Mouse (Mus musculus): ENCODE measurements around the gene Mrpl41. TPM values are rescaled to one million over a fixed set of nuclear protein-coding genes. Genes with fewer than 3 reads are reported as not detected.
A peak's percentile ranks its signal among the peaks of the same experiment; 100 is the strongest.
"Not testable (repeated sequence)": the region's sequence is repeated elsewhere in the genome, so short reads cannot be mapped to it uniquely, and the experiment has no call there.

Gene Mrpl41
- polyA plus RNA-seq, 1 experiment from 2014 or later: 81.8 TPM

DNA sequence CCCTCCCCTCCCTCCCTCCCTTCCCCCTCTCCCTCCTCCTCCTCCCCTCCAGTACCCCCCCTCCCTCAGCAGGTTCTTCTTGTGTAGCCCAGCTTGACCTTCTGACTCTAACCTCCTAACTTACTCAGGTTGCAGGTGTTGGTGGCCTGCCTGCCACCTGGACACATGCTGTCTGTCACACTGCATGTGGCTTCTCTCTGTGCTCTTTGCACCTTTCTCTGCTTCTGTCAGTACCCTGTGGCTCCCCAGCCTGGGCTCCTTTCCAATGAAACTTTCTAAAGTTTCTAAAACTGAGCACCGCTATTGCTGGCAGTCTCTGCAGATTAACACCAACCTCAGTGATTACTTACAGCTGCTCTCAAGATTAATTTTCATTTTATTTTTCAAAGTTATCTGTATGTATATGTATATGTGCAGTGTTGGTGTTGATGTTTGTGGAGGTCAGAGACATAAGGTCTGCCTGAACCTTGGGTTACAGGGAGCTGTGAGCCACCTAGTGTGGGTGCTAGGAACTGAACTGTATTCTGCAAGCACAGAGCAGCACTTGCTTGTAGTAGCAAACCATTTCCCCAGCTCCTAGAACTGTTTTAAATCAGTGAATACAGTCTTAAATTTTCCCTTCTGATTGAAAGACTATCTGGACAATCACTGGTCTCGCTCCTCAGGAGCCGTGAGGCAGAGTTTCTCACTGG is 25.8 kb upstream of the Mrpl41 start:
- Histone ChIP-seq H3K27ac (ENCODE audit: low read depth) (no peak overlapping the region), H3K4me1 (ENCODE audit: insufficient read depth) (no peaks in the 10 kb centered on the region), H3K27me3 (ENCODE audit: insufficient read depth, low read length) (no peaks in the 10 kb centered on the region), H3K4me3 (ENCODE audit: low read depth, low read length) (no peak overlapping the region), H3K36me3 (replicated peaks; ENCODE audit: insufficient read depth, low read length) (peaks cover 49% of the 10 kb centered on the region), H3K4me2 (ENCODE audit: low read depth, low read length) (no peak overlapping the region), H3K9ac (replicated peaks) (no peak overlapping the region), H3K9me3 (ENCODE audit: low read length) (no peaks in the 10 kb centered on the region)
- TF ChIP-seq EP300 (IDR thresholded peaks at IDR 0.05; ENCODE audit: low read depth): no peak
- peak; percentile 70 for TF ChIP-seq CTCF (IDR thresholded peaks at IDR 0.05; ENCODE audit: low read depth)
- DNase-seq: peak; percentile 38
- WGBS (ENCODE audit: insufficient replicate concordance): 82% methylated on average over 3 of the region's 3 CpGs
- peak; percentile 66 for ATAC-seq

DNA sequence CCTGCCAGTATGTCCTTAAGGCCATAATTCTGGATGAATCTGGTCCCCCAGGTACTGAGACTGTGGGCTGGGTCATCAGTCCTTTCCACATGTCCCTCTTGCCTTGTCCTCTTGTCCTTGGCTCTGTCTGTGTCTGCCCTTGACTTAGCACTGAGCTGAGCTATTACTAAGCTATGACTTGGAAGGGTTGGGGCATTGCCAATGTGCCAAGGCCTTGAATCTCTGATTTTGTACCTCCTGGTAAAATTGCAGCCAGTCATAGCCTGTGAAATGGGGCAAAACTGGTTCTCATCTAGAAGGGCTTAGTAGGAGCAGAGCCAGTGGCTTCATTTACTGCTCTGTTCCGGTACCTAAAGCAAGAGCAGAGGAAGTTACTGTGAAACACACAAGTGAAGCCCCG is 21.6 kb upstream of the Mrpl41 start:
- 84% methylated on average over 2 of the region's 2 CpGs for WGBS (ENCODE audit: insufficient replicate concordance)
- Histone ChIP-seq H3K9me3 (ENCODE audit: low read length) (no peaks in the 10 kb centered on the region), H3K27ac (ENCODE audit: low read depth) (no peak overlapping the region), H3K4me1 (ENCODE audit: insufficient read depth) (no peaks in the 10 kb centered on the region), H3K27me3 (ENCODE audit: insufficient read depth, low read length) (no peaks in the 10 kb centered on the region), H3K4me2 (ENCODE audit: low read depth, low read length) (no peak overlapping the region), H3K9ac (replicated peaks) (no peak overlapping the region), H3K36me3 (replicated peaks; ENCODE audit: insufficient read depth, low read length) (peaks cover 42% of the 10 kb centered on the region), H3K4me3 (ENCODE audit: low read depth, low read length) (no peak overlapping the region)
- DNase-seq (no peak), ATAC-seq (no peak)
- TF ChIP-seq CTCF (IDR thresholded peaks at IDR 0.05; ENCODE audit: low read depth): no peak
- no peak for TF ChIP-seq EP300 (IDR thresholded peaks at IDR 0.05; ENCODE audit: low read depth)

DNA sequence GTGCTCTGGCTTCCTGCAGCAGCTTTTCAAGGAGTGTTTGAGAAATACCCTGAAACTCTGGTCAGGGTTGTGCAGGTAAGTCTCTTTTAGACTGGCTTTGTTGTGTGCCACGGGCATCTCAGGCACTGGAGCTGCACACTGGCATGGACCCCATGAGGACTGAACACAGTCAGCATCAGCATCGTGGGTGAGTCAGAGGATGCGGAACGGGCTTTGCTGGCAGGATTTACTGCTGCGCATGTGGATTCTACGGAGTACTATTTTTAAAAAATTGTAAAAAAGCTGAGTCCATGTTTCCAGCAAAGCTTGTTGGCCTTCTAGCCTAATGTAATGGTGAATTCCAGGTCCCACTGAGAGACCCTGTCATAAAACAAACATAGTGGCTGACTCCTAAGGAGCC is 20.4 kb upstream of the Mrpl41 start:
- H3K4me2 ChIP-seq (ENCODE audit: low read depth, low read length): no peak overlapping the region
- H3K4me1 ChIP-seq (ENCODE audit: insufficient read depth): no peaks in the 10 kb centered on the region
- TF ChIP-seq CTCF (IDR thresholded peaks at IDR 0.05; ENCODE audit: low read depth) (no peak), EP300 (IDR thresholded peaks at IDR 0.05; ENCODE audit: low read depth) (no peak)
- H3K4me3 ChIP-seq (ENCODE audit: low read depth, low read length): no peak overlapping the region
- H3K27ac ChIP-seq (ENCODE audit: low read depth): no peak overlapping the region
- no peaks in the 10 kb centered on the region for H3K27me3 ChIP-seq (ENCODE audit: insufficient read depth, low read length)
- 93% methylated on average over 6 of the region's 6 CpGs for WGBS (ENCODE audit: insufficient replicate concordance)
- DNase-seq (no peak), ATAC-seq (no peak)
- H3K9me3 ChIP-seq (ENCODE audit: low read length): no peaks in the 10 kb centered on the region
- no peak overlapping the region for H3K9ac ChIP-seq (replicated peaks)
- H3K36me3 ChIP-seq (replicated peaks; ENCODE audit: insufficient read depth, low read length): peaks cover 44% of the 10 kb centered on the region

DNA sequence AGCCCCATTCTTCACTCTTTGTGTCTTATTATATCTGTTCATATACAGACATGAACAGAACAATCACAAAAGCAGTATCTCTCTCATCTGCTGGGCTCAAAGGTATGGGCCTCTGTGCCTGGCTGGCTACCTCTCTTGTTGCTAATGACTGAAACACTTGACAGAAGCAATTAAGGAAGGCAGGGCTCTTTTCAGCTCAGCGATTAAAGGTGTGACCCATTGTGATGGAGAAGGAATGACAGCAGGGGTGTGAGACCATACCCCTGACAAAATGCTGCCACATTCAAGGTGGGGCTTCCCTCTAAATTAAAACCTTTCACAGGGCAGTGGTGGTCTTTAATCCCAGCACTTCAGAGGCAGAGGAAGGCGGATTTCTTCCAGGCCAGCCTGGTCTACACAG is 12.9 kb upstream of the Mrpl41 start:
- Histone ChIP-seq H3K36me3 (replicated peaks; ENCODE audit: insufficient read depth, low read length) (peaks cover 63% of the 10 kb centered on the region), H3K9ac (replicated peaks) (no peak overlapping the region)
- no peak for ATAC-seq

DNA sequence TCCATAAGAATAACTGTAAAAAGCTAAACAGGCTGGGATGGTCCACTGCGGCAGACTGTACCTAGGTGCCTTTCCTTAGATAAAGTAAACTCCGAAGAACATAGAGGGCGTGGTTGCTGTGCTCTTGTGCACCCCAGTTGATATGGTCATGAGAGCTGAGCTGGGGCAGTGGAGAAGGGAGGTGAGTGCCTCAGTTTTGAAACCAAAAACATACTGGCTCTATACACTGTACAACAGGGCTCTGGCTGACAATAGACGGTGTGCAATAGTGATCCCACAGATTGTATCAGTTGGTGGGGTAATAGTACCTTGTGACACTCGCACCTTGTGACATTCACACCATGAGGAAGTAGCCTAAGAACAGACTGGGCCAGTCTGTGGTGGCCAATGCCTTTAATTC is 2.1 kb upstream of the Mrpl41 start:
- no peak for TF ChIP-seq EP300 (IDR thresholded peaks at IDR 0.05; ENCODE audit: low read depth)
- no peak for TF ChIP-seq CTCF (IDR thresholded peaks at IDR 0.05; ENCODE audit: low read depth)
- Histone ChIP-seq H3K36me3 (replicated peaks; ENCODE audit: insufficient read depth, low read length) (peaks cover 30% of the 10 kb centered on the region), H3K9ac (replicated peaks) (peak overlapping the region; percentile 83), H3K4me2 (ENCODE audit: low read depth, low read length) (peak overlapping the region; percentile 98), H3K27me3 (ENCODE audit: insufficient read depth, low read length) (no peaks in the 10 kb centered on the region), H3K9me3 (ENCODE audit: low read length) (no peaks in the 10 kb centered on the region), H3K27ac (ENCODE audit: low read depth) (peak overlapping the region; percentile 98), H3K4me3 (ENCODE audit: low read depth, low read length) (peak overlapping the region; percentile 77), H3K4me1 (ENCODE audit: insufficient read depth) (peaks cover 29% of the 10 kb centered on the region)
- DNase-seq (peak; percentile 56), ATAC-seq (0 out of 2 replicates have a peak, but pooled peaks have one; percentile 0)
- 49% methylated on average over 5 of the region's 5 CpGs for WGBS (ENCODE audit: insufficient replicate concordance)

More for the DNA sequence above, 12.9 kb upstream of the Mrpl41 start:
- Histone ChIP-seq H3K4me3 (ENCODE audit: low read depth, low read length) (no peak overlapping the region), H3K27ac (ENCODE audit: low read depth) (no peak overlapping the region), H3K9me3 (ENCODE audit: low read length) (no peaks in the 10 kb centered on the region), H3K27me3 (ENCODE audit: insufficient read depth, low read length) (no peaks in the 10 kb centered on the region), H3K4me2 (ENCODE audit: low read depth, low read length) (no peak overlapping the region), H3K4me1 (ENCODE audit: insufficient read depth) (no peaks in the 10 kb centered on the region)
- TF ChIP-seq CTCF (IDR thresholded peaks at IDR 0.05; ENCODE audit: low read depth) (no peak), EP300 (IDR thresholded peaks at IDR 0.05; ENCODE audit: low read depth) (no peak)
- DNase-seq: no peak
- WGBS (ENCODE audit: insufficient replicate concordance): 70% methylated on average over 2 of the region's 2 CpGs

DNA sequence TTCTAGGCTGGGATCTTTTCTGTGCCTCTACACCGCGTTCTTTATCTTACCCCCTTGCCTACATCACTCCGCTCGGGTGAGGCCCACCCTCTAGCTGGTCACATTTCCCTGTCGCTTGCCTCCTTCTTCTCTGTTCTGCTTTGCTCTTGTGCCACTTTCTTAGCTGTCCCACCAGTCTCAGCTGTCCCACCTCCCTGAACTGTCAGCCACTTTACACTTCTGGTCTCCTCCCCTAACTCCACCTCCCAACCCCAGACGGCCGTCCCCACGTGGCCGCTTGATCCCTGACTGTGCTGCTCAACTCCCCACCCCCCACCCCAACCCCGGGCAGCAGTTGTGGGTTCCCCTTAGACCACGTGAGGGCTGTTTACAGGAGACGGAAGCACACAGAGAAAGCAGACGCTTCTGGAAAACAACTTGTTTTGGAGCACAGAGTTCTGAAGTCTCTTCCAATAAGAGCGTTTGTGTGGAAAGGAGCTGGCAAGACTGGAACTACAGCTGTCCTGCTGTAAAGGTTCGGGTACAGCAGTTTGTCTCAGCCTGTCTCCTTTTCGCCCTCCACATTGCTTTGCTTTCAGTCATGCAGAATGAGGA is 903 bp upstream of the Mrpl41 start, which contains the start of gene Pnpla7:
Gene Pnpla7, plus strand, starts transcription at position 330 of the 594 bp plus-strand sequence.
- peak; percentile 91 for DNase-seq
- Histone ChIP-seq H3K4me2 (ENCODE audit: low read depth, low read length) (peak within 1 kb of the TSS; percentile 98), H3K36me3 (replicated peaks; ENCODE audit: insufficient read depth, low read length) (peaks cover 30% of the 10 kb centered on the region), H3K4me1 (ENCODE audit: insufficient read depth) (peaks cover 29% of the 10 kb centered on the region), H3K9me3 (ENCODE audit: low read length) (no peaks in the 10 kb centered on the region), H3K27me3 (ENCODE audit: insufficient read depth, low read length) (no peaks in the 10 kb centered on the region), H3K27ac (ENCODE audit: low read depth) (peak within 1 kb of the TSS; percentile 98), H3K4me3 (ENCODE audit: low read depth, low read length) (peak within 1 kb of the TSS; percentile 77), H3K9ac (replicated peaks) (peak within 1 kb of the TSS; percentile 83)
- ATAC-seq: peak; percentile 72
- WGBS (ENCODE audit: insufficient replicate concordance): 2% methylated on average over 16 of the region's 16 CpGs
- no peak for TF ChIP-seq CTCF (IDR thresholded peaks at IDR 0.05; ENCODE audit: low read depth)
- no peak for TF ChIP-seq EP300 (IDR thresholded peaks at IDR 0.05; ENCODE audit: low read depth)

DNA sequence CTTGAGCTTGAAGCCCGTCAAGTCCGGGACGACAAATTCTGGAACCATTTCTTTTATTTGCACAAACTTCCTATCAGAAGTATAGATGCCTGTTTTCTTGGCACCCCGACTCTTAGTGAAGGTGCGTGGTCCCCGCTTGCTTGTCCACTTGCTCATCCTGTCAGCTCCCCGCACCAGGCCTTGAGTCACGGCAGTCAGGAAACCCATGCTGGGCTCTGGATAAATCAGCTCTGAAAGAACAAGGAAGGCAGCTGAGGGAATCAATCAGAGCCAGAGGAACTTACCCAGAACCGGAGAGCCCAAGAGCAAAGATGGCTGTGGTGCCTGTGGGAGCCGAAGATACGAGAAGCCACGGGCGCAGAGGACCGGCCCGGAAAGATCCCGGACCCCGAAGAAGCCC is 446 bp downstream of the Mrpl41 start:
- ATAC-seq: peak; percentile 4

More for the DNA sequence above, 446 bp downstream of the Mrpl41 start:
- peaks cover 29% of the 10 kb centered on the region for H3K4me1 ChIP-seq (ENCODE audit: insufficient read depth)
- H3K9me3 ChIP-seq (ENCODE audit: low read length); H3K27me3 ChIP-seq (ENCODE audit: insufficient read depth, low read length); DNase-seq: not testable (repeated sequence)
- 0% methylated on average over 17 of the region's 17 CpGs for WGBS (ENCODE audit: insufficient replicate concordance)
- peak overlapping the region; percentile 83 for H3K9ac ChIP-seq (replicated peaks)
- H3K4me3 ChIP-seq (ENCODE audit: low read depth, low read length): peak overlapping the region; percentile 77
- H3K36me3 ChIP-seq (replicated peaks; ENCODE audit: insufficient read depth, low read length): peaks cover 31% of the 10 kb centered on the region
- H3K27ac ChIP-seq (ENCODE audit: low read depth): peak overlapping the region; percentile 95
- peak overlapping the region; percentile 98 for H3K4me2 ChIP-seq (ENCODE audit: low read depth, low read length)
